In genomic region chr10:67538106-67538505, GRCm38 (mm10) we compare ENCODE assay signal across 8 mouse cellular contexts. TPM values are rescaled to one million over a fixed set of nuclear protein-coding genes. Genes with fewer than 3 reads are reported as not detected.
DNase-seq lines count a peak whose midpoint lies in the region; ATAC-seq and TF ChIP-seq lines count a peak whose summit lies in the region.

No protein-coding gene starts in this region.

- in situ Hi-C loops in ES-E14 (cut with MboI; ENCODE audit: low sequenced_read_pairs in 2 of 2, unreplicated experiment in 2 of 2), result loop anchor here in 1 of 2 experiments (10.0 kb wide), 2 partner anchors 187 to 223 kb away; no protein-coding TSS in a partner anchor

- peak overlapping the region; percentile 47 to 81; a peak in 3 of 4 replicates for H3K4me3 ChIP-seq in ES-E14 (ENCODE audit: insufficient read depth in 1 of 2, low read depth in 1 of 2, low read length in 2 of 2, poor library complexity in 1 of 2, severe bottlenecking in 1 of 2)
- peak overlapping the region; percentile 63 for H3K4me3 ChIP-seq in forebrain, embryonic 16.5 days (replicated peaks; ENCODE audit: low read length)
- peak overlapping the region; percentile 66 for H3K4me3 ChIP-seq in limb, embryonic 10.5 days
- peak overlapping the region; percentile 59 for H3K4me3 ChIP-seq in neural tube, embryonic 13.5 days

- peaks cover 0 to 7% of the 10 kb centered on the region in 2 experiments; a peak in 1 of 4 replicates for H3K4me1 ChIP-seq in ES-E14 (ENCODE audit: control insufficient read depth in 2 of 2, insufficient read depth in 2 of 2, low read length in 2 of 2, poor library complexity in 1 of 2)
- peaks cover 43% of the 10 kb centered on the region for H3K4me1 ChIP-seq in forebrain, embryonic 16.5 days (replicated peaks; ENCODE audit: control insufficient read depth, insufficient read depth, low read length)
- peaks cover 52% of the 10 kb centered on the region for H3K4me1 ChIP-seq in limb, embryonic 10.5 days
- H3K4me1 ChIP-seq in neural tube, embryonic 13.5 days (replicated peaks), result peaks cover 56% of the 10 kb centered on the region

- no peak for ATAC-seq in forebrain, embryonic 16.5 days
- ATAC-seq in neural tube, embryonic 13.5 days (ENCODE audit: low read depth), result no peak

- H3K27me3 ChIP-seq in forebrain, embryonic 16.5 days (replicated peaks; ENCODE audit: control insufficient read depth, insufficient read depth, low read length), result peaks cover 87% of the 10 kb centered on the region
- peaks cover 89% of the 10 kb centered on the region for H3K27me3 ChIP-seq in limb, embryonic 10.5 days (ENCODE audit: low read depth, poor library complexity, severe bottlenecking)
- H3K27me3 ChIP-seq in neural tube, embryonic 13.5 days, result peaks cover 100% of the 10 kb centered on the region

- H3K27ac ChIP-seq in ES-E14 (ENCODE audit: insufficient read depth, low read depth, low read length, poor library complexity, severe bottlenecking), result no peak overlapping the region
- H3K27ac ChIP-seq in forebrain, embryonic 16.5 days (ENCODE audit: low read length), result no peak overlapping the region
- no peak overlapping the region for H3K27ac ChIP-seq in limb, embryonic 10.5 days
- no peak overlapping the region for H3K27ac ChIP-seq in neural tube, embryonic 13.5 days (replicated peaks)

- H3K36me3 ChIP-seq in ES-E14 (ENCODE audit: control insufficient read depth, insufficient read depth, low read length, poor library complexity, severe bottlenecking), result no peaks in the 10 kb centered on the region
- H3K36me3 ChIP-seq in forebrain, embryonic 16.5 days (ENCODE audit: control insufficient read depth, insufficient read depth), result no peaks in the 10 kb centered on the region
- H3K36me3 ChIP-seq in limb, embryonic 10.5 days, result 0 out of 2 replicates have a peak, but pooled peaks cover 2% of the 10 kb centered on the region
- no peaks in the 10 kb centered on the region for H3K36me3 ChIP-seq in neural tube, embryonic 13.5 days

- peak; percentile 94 for DNase-seq in heart, adult 11 months
- DNase-seq in heart, postnatal 25 days (ENCODE audit: low spot score), result no peak
- no peak for DNase-seq in ES-E14 (ENCODE audit: low read depth, low spot score)
- no peak for DNase-seq in limb, embryonic 10.5 days (ENCODE audit: low spot score)
- no peak for DNase-seq in layer of hippocampus, postnatal 36 days
- DNase-seq in frontal cortex, postnatal 14 days (ENCODE audit: low spot score in 2 of 2), result no peak

- no peak overlapping the region; the same call in 1 of the 2 replicates for H3K9ac ChIP-seq in ES-E14 (ENCODE audit: insufficient read depth, low read depth, low read length, poor library complexity, severe bottlenecking)
- no peak overlapping the region for H3K9ac ChIP-seq in forebrain, embryonic 16.5 days (replicated peaks; ENCODE audit: low read depth, low read length)
- H3K9ac ChIP-seq in neural tube, embryonic 13.5 days, result 0 out of 2 replicates have a peak overlapping the region, but pooled peaks have one; percentile 62

- WGBS in forebrain, embryonic 16.5 days, result under 1% methylated on average over 19 of the region's 19 CpGs
- 1% methylated on average over 19 of the region's 19 CpGs for WGBS in limb, embryonic 10.5 days
- under 1% methylated on average over 19 of the region's 19 CpGs for WGBS in neural tube, embryonic 13.5 days

- intact Hi-C loops in heart, postnatal 25 days (cut with DNase I), result loop anchor here (1.0 to 10.0 kb wide), 4 partner anchors 9 to 447 kb away; no protein-coding TSS in a partner anchor

- peak overlapping the region; percentile 84 for H3K4me2 ChIP-seq in forebrain, embryonic 16.5 days (ENCODE audit: low read length)
- peak overlapping the region; percentile 91 for H3K4me2 ChIP-seq in neural tube, embryonic 13.5 days

- H3K9me3 ChIP-seq in ES-E14 (ENCODE audit: control insufficient read depth, insufficient read depth, low read depth, low read length), result no peaks in the 10 kb centered on the region
- H3K9me3 ChIP-seq in forebrain, embryonic 16.5 days (ENCODE audit: control insufficient read depth, low read length), result no peaks in the 10 kb centered on the region
- H3K9me3 ChIP-seq in limb, embryonic 10.5 days (replicated peaks), result no peaks in the 10 kb centered on the region
- H3K9me3 ChIP-seq in neural tube, embryonic 13.5 days, result no peaks in the 10 kb centered on the region

TF ChIP-seq in ES-E14, 5 proteins besides CTCF, POLR2A, EP300 and RAD21:
- TF ChIP-seq MAFK (IDR thresholded peaks at IDR 0.05; ENCODE audit: insufficient read depth, low read depth, low read length) (no peak), HCFC1 (IDR thresholded peaks at IDR 0.05; ENCODE audit: borderline replicate concordance, insufficient read depth, low read length) (no peak), ZC3H11A (IDR thresholded peaks at IDR 0.05; ENCODE audit: borderline replicate concordance, low read depth, low read length) (no peak), ZNF384 (IDR thresholded peaks at IDR 0.05; ENCODE audit: low read depth, low read length) (no peak), CHD2 (IDR thresholded peaks at IDR 0.05; ENCODE audit: low read depth, low read length) (no peak)

RNA-seq across cellular contexts. Expression of gene Egr2, which starts 2.8 kb away (rescaled TPM):
- total RNA-seq in heart, postnatal 25 days (2021), result under 1 TPM; 0.39 to 0.61 TPM
- total RNA-seq in ES-E14 (2012; rRNA removed), result 0.18 and 0.26 TPM in 2 replicates
- 0.23 and 0.35 TPM in 2 replicates for polyA plus RNA-seq in forebrain, embryonic 16.5 days (2015; fragmentation: Nextera tagmentation; extraction: Ambion mirVana)
- polyA plus RNA-seq in limb, embryonic 10.5 days (2016; fragmentation: Nextera tagmentation; extraction: Ambion mirVana), result 0.05 TPM in 1 of 2 replicates, not detected in the other
- 1.3 and 1.4 TPM in 2 replicates for polyA plus RNA-seq in neural tube, embryonic 13.5 days (2015; fragmentation: Nextera tagmentation; extraction: Ambion mirVana)
- 1 to 10 TPM; 1.8 to 4.0 TPM for total RNA-seq in layer of hippocampus, postnatal 36 days (2021)

RNA-seq across cellular contexts. Expression of gene Ado, which starts 10.6 kb away (rescaled TPM):
- total RNA-seq in heart, postnatal 25 days (2021), result 10 to 100 TPM; 17.5 to 18.7 TPM
- 19.8 and 23.4 TPM in 2 replicates for total RNA-seq in ES-E14 (2012; rRNA removed)
- polyA plus RNA-seq in forebrain, embryonic 16.5 days (2015; fragmentation: Nextera tagmentation; extraction: Ambion mirVana), result 76.3 and 88.1 TPM in 2 replicates
- 79.7 and 82.2 TPM in 2 replicates for polyA plus RNA-seq in limb, embryonic 10.5 days (2016; fragmentation: Nextera tagmentation; extraction: Ambion mirVana)
- polyA plus RNA-seq in neural tube, embryonic 13.5 days (2015; fragmentation: Nextera tagmentation; extraction: Ambion mirVana), result 92.6 and 95.9 TPM in 2 replicates
- 10 to 100 TPM; 34.6 to 37.6 TPM for total RNA-seq in layer of hippocampus, postnatal 36 days (2021)
